16 mouse cellular contexts compared by ENCODE assay signal in the genomic region with DNA sequence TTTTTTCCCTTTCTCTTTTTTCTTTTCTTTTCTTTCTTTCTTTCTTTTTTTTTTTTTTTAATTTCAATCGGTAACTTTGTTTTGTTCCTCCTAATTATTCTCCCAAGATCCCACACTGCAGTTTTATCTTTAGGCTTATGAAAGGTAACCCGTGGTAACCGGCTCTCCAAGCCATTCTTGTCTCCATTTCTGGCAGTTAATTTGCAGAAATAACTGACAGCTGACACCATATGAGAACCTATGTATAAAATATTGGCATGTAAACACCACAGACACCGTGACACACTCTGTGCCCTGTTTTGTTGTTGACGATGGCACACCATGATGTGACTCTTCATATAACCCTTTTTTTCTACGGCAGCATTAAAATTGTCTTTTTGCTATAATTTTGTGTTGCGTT.
"Had no signal": no experiment of that assay in that cellular context is flagged by ENCODE, and none has a peak within 500 bp of the region (broad histone marks: within the 10 kb centered on the region; RNA-seq: fewer than 3 reads in every experiment).

No protein-coding gene starts in this region.

- H3K27me3 ChIP-seq: limb, embryonic 12.5 days; limb, embryonic 15.5 days; neural tube, embryonic 13.5 days had no signal

- ATAC-seq: liver, postnatal 0 days; lung, postnatal 0 days had no signal

- DNase-seq: kidney, adult 2 months; kidney, postnatal 25 days; left cerebral cortex, postnatal 4 days; liver, postnatal 0 days; lung, embryonic 14.5 days; thymus, adult 18-20 months; thymus, postnatal 36 days had no signal

- H3K9ac ChIP-seq: limb, embryonic 12.5 days; limb, embryonic 15.5 days; liver, embryonic 14.5 days; liver, postnatal 0 days; lung, embryonic 14.5 days; neural tube, embryonic 13.5 days had no signal

- H3K4me2 ChIP-seq: limb, embryonic 12.5 days; limb, embryonic 15.5 days; liver, embryonic 11.5 days; lung, embryonic 14.5 days; neural tube, embryonic 13.5 days had no signal

- H3K4me3 ChIP-seq: limb, embryonic 12.5 days; limb, embryonic 15.5 days; myocyte; neural tube, embryonic 13.5 days had no signal

- H3K9me3 ChIP-seq: limb, embryonic 12.5 days; limb, embryonic 15.5 days; neural tube, embryonic 13.5 days had no signal

- H3K27ac ChIP-seq: kidney, postnatal 0 days; limb, embryonic 12.5 days; limb, embryonic 15.5 days; liver, embryonic 14.5 days; macrophage; neural tube, embryonic 13.5 days had no signal

- H3K4me1 ChIP-seq: limb, embryonic 12.5 days; limb, embryonic 15.5 days had no signal
